Mouse (Mus musculus): ENCODE results near the gene Grhl1. TPM values are rescaled to one million over a fixed set of nuclear protein-coding genes. Genes with fewer than 3 reads are reported as not detected.

Grhl1 gene
- polyA plus RNA-seq, 1 experiment from 2014 or later, result 2.8 TPM

DNA sequence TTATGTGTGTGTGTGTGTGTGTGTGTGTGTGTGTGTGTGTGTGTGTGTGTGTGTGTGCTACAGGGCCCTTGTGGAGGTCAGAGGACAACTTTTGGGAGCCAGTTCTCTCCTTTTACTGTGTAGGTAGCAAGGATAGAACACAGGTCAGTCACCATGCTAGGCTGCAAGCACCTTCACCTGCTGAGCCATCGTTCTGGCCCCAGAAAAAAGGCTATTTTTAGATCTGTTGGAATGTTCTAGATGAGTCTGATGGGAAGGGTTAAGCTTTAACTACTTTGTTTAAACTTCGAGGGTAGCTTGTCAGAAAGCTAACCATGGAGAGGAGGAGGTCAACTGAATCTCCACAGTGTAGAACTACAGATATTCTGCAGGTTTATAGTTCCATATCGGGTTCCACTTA lies 43.1 kb downstream of the Grhl1 start:
- Histone ChIP-seq H3K9ac (ENCODE audit: low read depth, low read length) (no peak overlapping the region), H3K4me2 (ENCODE audit: low read length) (no peak overlapping the region), H3K27ac (no peak overlapping the region), H3K27me3 (ENCODE audit: insufficient read depth, low read length) (no peaks in the 10 kb centered on the region), H3K9me3 (replicated peaks; ENCODE audit: low read length) (no peaks in the 10 kb centered on the region), H3K4me3 (replicated peaks; ENCODE audit: low read depth, low read length) (no peak overlapping the region), H3K4me1 (replicated peaks; ENCODE audit: insufficient read depth, low read length) (no peaks in the 10 kb centered on the region), H3K36me3 (ENCODE audit: insufficient read depth, low read length) (no peaks in the 10 kb centered on the region)
- peak; percentile 21 for DNase-seq (ENCODE audit: low spot score)
- 39% methylated on average over 3 of the region's 3 CpGs for WGBS
- no peak for TF ChIP-seq CTCF (IDR thresholded peaks at IDR 0.05; ENCODE audit: low read depth)
- ATAC-seq (replicated peaks; ENCODE audit: low FRiP score, low read depth), result 0 out of 2 replicates have a peak, but pooled peaks have one; percentile 43

DNA sequence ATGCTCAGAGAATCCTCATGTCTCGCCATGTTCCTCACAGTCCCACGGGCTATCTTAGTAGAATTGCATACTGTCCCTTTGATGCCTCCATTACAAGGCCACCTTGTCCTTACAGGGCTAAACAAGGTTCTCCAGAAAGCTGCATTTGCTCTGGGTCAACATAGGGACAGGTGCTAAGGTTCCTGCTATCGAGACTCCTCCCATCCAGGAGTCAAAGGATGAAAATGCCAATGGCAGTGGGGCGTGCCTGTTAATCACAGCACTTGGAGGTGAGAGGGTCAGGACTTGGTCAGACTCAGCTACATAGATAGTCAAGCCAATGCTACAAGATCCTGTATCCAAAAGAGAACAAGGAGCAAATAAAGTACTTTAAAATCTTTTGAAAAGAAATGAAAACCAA lies 47.4 kb downstream of the Grhl1 start:
- 78% methylated on average over 4 of the region's 4 CpGs for WGBS
- no peaks in the 10 kb centered on the region for H3K36me3 ChIP-seq (ENCODE audit: insufficient read depth, low read length)
- no peak overlapping the region for H3K27ac ChIP-seq
- no peak overlapping the region for H3K4me3 ChIP-seq (replicated peaks; ENCODE audit: low read depth, low read length)
- H3K9me3 ChIP-seq (replicated peaks; ENCODE audit: low read length), result no peaks in the 10 kb centered on the region
- H3K4me2 ChIP-seq (ENCODE audit: low read length), result no peak overlapping the region
- no peaks in the 10 kb centered on the region for H3K27me3 ChIP-seq (ENCODE audit: insufficient read depth, low read length)
- DNase-seq (ENCODE audit: low spot score), result no peak
- ATAC-seq (replicated peaks; ENCODE audit: low FRiP score, low read depth), result no peak
- no peaks in the 10 kb centered on the region for H3K4me1 ChIP-seq (replicated peaks; ENCODE audit: insufficient read depth, low read length)
- no peak for TF ChIP-seq CTCF (IDR thresholded peaks at IDR 0.05; ENCODE audit: low read depth)
- no peak overlapping the region for H3K9ac ChIP-seq (ENCODE audit: low read depth, low read length)

DNA sequence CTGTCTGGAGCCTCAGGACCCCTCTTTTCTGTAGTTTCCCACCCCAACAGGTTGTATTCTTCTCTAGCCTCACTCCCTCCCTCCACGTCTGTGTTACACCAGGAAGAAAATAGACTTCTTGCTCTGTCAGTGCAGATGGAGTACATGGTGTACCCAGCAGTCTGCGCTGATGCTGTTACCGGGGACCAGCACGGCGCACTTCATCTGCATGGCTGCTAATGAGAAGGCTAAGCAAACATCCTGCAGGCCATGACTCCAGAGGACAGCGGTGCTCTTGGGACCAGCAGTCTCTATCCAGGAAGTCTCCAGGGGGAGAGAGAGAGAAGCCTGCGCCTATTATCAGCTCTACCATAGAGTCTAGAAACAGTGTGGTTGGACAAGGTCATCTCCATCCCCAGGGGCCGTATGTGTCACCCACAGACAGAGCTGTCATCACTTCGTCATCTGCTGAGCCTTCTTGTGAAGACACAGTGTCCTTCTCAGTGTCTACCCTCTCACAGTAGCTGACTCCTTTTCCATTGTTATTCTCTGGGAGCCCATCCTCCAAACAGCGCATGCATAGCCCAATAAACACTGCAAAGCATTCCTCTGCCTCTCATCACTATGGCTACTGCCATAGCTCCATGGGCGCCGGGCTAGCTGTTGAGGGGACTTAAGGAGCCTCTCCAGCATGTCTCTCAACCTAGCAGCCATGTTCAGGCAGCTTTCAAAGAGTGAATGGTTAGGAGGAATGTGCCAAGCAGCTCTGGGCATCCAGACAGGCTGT lies 51.6 kb downstream of the Grhl1 start:
- Histone ChIP-seq H3K27ac (no peak overlapping the region), H3K36me3 (ENCODE audit: insufficient read depth, low read length) (no peaks in the 10 kb centered on the region), H3K9ac (ENCODE audit: low read depth, low read length) (no peak overlapping the region), H3K4me1 (replicated peaks; ENCODE audit: insufficient read depth, low read length) (no peaks in the 10 kb centered on the region), H3K4me3 (replicated peaks; ENCODE audit: low read depth, low read length) (no peak overlapping the region), H3K9me3 (replicated peaks; ENCODE audit: low read length) (no peaks in the 10 kb centered on the region), H3K4me2 (ENCODE audit: low read length) (no peak overlapping the region), H3K27me3 (ENCODE audit: insufficient read depth, low read length) (no peaks in the 10 kb centered on the region)
- no peak for TF ChIP-seq CTCF (IDR thresholded peaks at IDR 0.05; ENCODE audit: low read depth)
- WGBS, result 73% methylated on average over 12 of the region's 12 CpGs
- no peak for ATAC-seq (replicated peaks; ENCODE audit: low FRiP score, low read depth)
- no peak for DNase-seq (ENCODE audit: low spot score)

DNA sequence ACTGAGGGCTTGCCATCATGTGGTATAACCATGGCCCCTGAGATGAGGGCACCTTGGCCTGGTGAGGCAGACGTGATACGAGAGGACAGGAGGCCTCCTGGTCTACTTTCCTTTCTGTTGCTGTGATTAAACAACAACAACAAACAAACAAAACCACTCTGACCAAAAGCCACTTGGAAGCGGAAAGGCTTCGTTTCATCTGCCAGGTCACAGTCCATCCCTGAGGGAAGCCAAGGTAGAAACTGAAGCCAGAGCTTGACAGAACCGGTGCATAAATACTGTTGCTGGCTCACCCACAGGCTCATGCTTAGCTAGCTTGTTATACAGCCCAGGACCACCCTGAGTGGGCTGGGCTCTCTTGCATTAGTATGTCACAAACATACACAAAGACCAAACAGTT lies 54.3 kb downstream of the Grhl1 start:
- TF ChIP-seq CTCF (IDR thresholded peaks at IDR 0.05; ENCODE audit: low read depth), result no peak
- 83% methylated on average over 5 of the region's 5 CpGs for WGBS
- no peaks in the 10 kb centered on the region for H3K27me3 ChIP-seq (ENCODE audit: insufficient read depth, low read length)
- no peaks in the 10 kb centered on the region for H3K36me3 ChIP-seq (ENCODE audit: insufficient read depth, low read length)
- no peaks in the 10 kb centered on the region for H3K4me1 ChIP-seq (replicated peaks; ENCODE audit: insufficient read depth, low read length)
- H3K9me3 ChIP-seq (replicated peaks; ENCODE audit: low read length), result no peaks in the 10 kb centered on the region
- H3K27ac ChIP-seq, result no peak overlapping the region
- no peak overlapping the region for H3K4me3 ChIP-seq (replicated peaks; ENCODE audit: low read depth, low read length)
- DNase-seq (ENCODE audit: low spot score), result no peak
- no peak overlapping the region for H3K9ac ChIP-seq (ENCODE audit: low read depth, low read length)
- ATAC-seq (replicated peaks; ENCODE audit: low FRiP score, low read depth), result no peak
- no peak overlapping the region for H3K4me2 ChIP-seq (ENCODE audit: low read length)

DNA sequence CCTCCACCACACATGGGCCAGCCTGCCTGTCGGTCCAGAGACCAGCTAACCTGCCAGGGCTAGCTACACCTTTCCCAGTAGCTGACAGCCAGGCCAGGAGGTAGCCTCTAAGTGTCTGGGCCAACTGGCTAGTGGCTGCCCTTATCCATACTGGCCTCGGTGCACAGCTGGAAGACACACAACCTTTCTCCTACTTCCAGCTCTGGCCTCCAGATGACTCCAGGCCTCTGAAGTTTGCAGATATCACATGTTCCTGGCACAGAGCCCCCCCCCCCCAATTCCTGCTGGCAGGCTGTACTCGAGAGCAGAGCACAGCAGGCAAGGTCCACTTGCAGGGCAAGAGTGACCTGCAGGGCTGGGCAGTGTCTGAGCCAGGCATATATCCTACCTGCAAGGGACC lies 55.1 kb downstream of the Grhl1 start:
- 55% methylated on average over 3 of the region's 3 CpGs for WGBS
- Histone ChIP-seq H3K4me2 (ENCODE audit: low read length) (no peak overlapping the region), H3K9me3 (replicated peaks; ENCODE audit: low read length) (no peaks in the 10 kb centered on the region), H3K27ac (no peak overlapping the region), H3K9ac (ENCODE audit: low read depth, low read length) (no peak overlapping the region), H3K36me3 (ENCODE audit: insufficient read depth, low read length) (no peaks in the 10 kb centered on the region), H3K27me3 (ENCODE audit: insufficient read depth, low read length) (no peaks in the 10 kb centered on the region), H3K4me3 (replicated peaks; ENCODE audit: low read depth, low read length) (no peak overlapping the region), H3K4me1 (replicated peaks; ENCODE audit: insufficient read depth, low read length) (no peaks in the 10 kb centered on the region)
- no peak for TF ChIP-seq CTCF (IDR thresholded peaks at IDR 0.05; ENCODE audit: low read depth)
- ATAC-seq (replicated peaks; ENCODE audit: low FRiP score, low read depth) (peak; percentile 31; the same call in 1 of the 2 replicates), DNase-seq (ENCODE audit: low spot score) (no peak)

DNA sequence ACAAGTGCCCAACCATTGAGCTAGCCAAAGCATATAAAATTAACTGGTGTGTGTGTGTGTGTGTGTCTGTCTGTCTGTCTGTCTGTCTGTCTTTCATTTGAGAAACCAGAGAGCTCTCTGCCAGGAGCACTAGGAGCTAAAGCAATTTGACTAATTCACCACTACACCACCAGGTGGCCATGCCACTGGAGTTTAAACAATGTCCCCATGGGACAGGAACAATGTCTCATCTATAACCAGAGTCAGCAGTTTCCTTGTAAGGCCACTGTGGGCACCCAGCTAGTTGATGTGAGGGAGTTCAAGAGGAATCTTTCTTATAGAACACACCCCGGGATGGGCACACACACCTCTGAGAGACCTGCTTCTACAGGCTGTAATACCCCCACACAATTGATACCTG lies 58.1 kb downstream of the Grhl1 start:
- DNase-seq (ENCODE audit: low spot score) (peak; percentile 63), ATAC-seq (replicated peaks; ENCODE audit: low FRiP score, low read depth) (no peak; the same call in 1 of the 2 replicates)
- H3K27me3 ChIP-seq (ENCODE audit: insufficient read depth, low read length), result no peaks in the 10 kb centered on the region
- WGBS, result 76% methylated on average over 1 of the region's 1 CpGs
- no peaks in the 10 kb centered on the region for H3K4me1 ChIP-seq (replicated peaks; ENCODE audit: insufficient read depth, low read length)
- no peak overlapping the region for H3K27ac ChIP-seq
- H3K36me3 ChIP-seq (ENCODE audit: insufficient read depth, low read length), result no peaks in the 10 kb centered on the region
- no peaks in the 10 kb centered on the region for H3K9me3 ChIP-seq (replicated peaks; ENCODE audit: low read length)
- TF ChIP-seq CTCF (IDR thresholded peaks at IDR 0.05; ENCODE audit: low read depth), result peak; percentile 73
- no peak overlapping the region for H3K4me2 ChIP-seq (ENCODE audit: low read length)
- H3K9ac ChIP-seq (ENCODE audit: low read depth, low read length), result no peak overlapping the region
- H3K4me3 ChIP-seq (replicated peaks; ENCODE audit: low read depth, low read length), result no peak overlapping the region
